Mouse (Mus musculus) urinary bladder, postnatal 4 days (tissue): ENCODE results near the gene Kdm6a.

Experiments used
- DNase-seq, 2 experiments: peaks; one replicate each; pipeline ENCODE4 v3.0.0; 2021 to 2022; ENCODE audit warnings: low spot score in 2 of 2

The Kdm6a gene

GRCm38 (mm10) chrX:18162192-18162857 lies at the start of gene Kdm6a:
TSS of gene Kdm6a (plus strand) at chrX:18162575.
- DNase-seq: peak; percentile 97 to 100

DNA sequence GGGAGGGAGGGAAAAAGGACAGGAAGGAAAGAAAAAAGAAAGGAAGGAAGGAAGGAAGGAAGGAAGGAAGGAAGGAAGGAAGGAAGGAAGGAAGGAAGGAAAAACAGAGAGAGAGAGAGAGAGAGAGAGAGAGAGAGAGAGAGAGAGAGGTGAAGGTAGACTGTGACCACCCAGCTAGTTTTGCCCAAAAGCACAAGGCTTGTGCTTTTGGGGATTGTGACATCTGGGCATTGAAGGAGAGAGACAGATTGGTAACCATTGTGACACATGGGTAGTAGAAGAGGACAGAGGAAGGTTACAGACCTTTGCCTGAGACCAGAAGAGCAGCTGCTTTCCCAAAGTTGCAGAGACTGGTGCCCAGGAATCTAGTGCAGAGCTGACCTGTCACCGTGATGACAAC lies 16.8 kb upstream of the Kdm6a start, which contains the start of gene Dusp21:
Gene Dusp21, plus strand, starts transcription at position 301 of the 400 bp plus-strand sequence.
- DNase-seq: no peak

- DNase-seq: no peak
These were observed 1.5 kb upstream of the Kdm6a start for GRCm38 (mm10) chrX:18160734-18161442.

- DNase-seq: peak in 1 of 2 experiments; percentile 63
These were observed 581 bp upstream of the Kdm6a start for GRCm38 (mm10) chrX:18161796-18162191.

- peak; percentile 23 to 70 for DNase-seq
These were observed 721 bp downstream of the Kdm6a start for GRCm38 (mm10) chrX:18162861-18163731.

DNA sequence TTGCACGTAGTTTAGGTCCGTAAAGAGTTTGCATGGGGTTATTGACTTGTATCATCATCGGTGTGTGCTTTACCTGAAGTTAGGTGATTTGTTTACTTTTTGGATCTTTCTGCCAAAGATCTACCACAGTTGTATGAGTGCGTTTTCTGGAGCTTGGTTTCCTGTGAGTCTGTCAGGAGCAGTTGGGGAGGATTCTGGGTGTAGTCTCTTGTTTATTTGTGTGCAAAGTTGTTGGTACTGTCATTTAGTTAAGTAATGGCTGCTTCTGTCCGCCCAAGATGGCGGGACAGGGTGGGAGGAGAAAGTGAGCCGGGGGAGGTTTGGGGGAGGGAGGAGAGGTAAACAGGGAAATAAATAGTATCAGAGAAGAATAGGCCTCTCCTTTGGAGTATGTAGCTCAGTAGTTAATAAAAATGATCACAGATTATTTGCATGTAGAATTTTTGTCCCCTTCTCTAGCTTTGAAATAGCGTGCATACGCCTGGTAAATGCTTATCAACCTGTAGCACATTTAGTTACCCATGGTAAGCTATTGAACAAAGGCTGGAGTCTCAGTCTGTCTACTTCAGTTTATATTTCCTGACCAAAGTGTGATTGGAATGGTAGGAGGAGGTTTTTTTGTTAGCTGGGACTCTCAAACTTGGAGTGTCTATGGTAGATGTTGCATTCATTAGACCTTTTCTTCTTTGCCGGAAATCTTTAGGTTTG lies 1.7 kb downstream of the Kdm6a start:
- DNase-seq: no peak

GRCm38 (mm10) chrX:18165121-18165520 lies 2.7 kb downstream of the Kdm6a start:
- DNase-seq: no peak

DNA sequence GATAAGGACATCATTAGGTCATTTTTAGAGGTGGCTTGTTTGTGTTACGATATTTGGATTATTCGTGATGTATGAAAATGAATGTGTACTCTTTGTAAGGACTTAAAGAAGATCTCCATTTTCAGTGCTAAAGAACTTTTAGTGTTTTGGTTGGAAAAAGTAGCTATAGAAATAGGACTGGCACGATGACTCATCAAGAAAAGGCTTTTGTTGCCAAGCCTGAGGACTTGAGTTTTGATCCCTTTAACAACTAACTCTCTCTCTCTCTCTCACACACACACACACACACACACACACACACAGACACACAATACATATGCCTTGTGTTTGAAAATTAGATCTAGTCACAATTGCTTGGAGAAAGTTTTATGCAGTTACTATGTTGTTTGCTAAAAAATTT lies 4.6 kb downstream of the Kdm6a start:
- no peak for DNase-seq

GRCm38 (mm10) chrX:18168940-18169339 lies 6.6 kb downstream of the Kdm6a start:
- DNase-seq: no peak

- DNase-seq: no peak
These were observed 12.5 kb downstream of the Kdm6a start for GRCm38 (mm10) chrX:18174831-18175230.

GRCm38 (mm10) chrX:18177803-18178202 lies 15.4 kb downstream of the Kdm6a start:
- no peak for DNase-seq

DNA sequence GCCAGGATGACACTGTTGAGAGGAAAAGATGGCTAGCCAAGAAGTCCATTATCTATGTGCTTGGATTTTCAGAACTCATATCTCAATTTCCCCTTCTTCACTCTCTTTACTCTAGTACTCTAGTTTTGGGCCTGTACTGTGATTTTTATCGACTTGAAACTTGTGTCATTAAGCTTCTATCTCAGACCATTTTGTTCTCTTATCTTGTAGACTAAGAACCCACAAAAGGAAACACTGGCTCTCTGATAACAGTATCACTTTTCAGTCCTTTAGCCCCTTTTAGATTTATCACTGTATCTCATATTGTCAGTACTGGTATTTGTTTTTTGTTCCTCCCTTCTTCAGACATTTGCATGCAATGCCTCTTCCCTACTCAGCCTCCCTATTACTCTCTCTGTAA lies 17.1 kb downstream of the Kdm6a start:
- no peak for DNase-seq

DNA sequence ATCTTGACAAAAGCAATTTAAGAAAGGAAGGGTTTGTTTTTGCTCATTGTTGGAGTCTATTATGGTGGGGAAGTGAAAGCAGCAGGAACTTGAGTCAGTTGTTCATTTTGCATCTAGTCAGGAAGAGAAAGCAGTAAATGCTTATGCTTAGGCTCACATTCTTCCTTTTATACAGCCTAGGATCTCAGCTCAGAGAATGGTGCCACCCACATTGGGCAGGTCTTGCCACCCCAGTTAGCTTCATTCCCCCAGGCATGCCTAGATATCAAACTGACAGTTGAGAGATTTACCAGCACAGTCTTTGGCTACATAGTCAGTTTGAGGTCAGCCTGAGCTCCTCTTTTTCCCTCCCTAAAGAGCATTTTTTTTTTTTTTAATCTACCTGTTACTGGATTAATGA lies 24.8 kb downstream of the Kdm6a start:
- no peak for DNase-seq

DNA sequence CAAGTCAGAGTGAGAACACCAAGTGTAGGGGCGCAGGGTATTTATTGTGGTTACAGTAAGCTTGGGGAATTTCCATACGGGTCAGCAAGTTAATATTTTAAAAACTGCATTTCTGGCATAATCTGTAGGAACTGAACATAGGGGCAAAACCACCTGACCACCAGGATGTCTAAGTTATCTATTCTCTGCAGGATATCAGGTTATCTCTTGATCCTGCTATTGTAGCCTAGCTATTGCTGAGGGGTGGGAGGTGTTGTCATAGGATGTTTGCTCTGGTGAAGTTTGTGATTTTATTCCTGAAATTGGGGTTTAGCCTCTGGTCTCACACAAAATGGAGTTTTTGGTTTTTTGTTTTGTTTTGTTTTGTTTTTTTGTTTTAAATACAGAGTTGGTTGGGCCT lies 25.9 kb downstream of the Kdm6a start:
- DNase-seq: no peak

GRCm38 (mm10) chrX:18239572-18239971 lies 77.2 kb downstream of the Kdm6a start:
- no peak for DNase-seq

DNA sequence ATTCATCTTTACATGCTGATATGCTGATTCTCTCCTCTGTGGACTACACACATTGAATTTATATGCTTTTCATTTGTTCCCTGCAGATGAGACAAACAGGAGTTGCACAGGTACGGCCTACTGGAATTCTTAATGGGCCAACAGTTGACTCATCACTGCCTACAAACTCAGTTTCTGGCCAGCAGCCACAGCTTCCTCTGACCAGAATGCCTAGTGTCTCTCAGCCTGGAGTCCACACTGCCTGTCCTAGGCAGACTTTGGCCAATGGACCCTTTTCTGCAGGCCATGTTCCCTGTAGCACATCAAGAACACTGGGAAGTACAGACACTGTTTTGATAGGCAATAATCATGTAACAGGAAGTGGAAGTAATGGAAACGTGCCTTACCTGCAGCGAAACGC lies 88.2 kb downstream of the Kdm6a start:
- DNase-seq: no peak

DNA sequence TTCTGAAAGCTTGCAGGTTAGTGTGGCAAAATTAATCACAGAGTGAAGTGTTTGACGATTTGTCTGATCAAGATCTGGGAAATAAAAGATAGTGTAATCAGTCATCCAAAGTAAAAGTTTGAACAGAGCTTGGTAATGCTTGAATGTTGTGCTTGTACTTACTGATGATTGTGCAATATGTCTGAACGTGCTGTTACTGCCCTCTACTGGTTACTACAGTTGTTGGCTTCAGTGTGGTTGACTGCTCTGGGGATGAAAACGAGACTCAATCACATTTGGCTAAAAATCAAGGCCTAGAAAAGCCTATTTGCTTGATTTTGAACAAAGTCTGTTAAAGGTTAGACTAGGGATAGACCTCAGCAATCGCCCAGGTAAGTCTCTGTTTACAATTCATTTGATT lies 92.4 kb downstream of the Kdm6a start:
- DNase-seq: no peak

- DNase-seq: no peak
These were observed 95.9 kb downstream of the Kdm6a start for GRCm38 (mm10) chrX:18258238-18258809.

- DNase-seq: no peak
These were observed 116.2 kb downstream of the Kdm6a start for GRCm38 (mm10) chrX:18278561-18278960.

- DNase-seq: no peak
These were observed 117.8 kb downstream of the Kdm6a start for GRCm38 (mm10) chrX:18280134-18280533.
